Mouse (Mus musculus) neutrophil, adult 83 days (primary cell): ENCODE measurements around the gene 9430015G10Rik. TPM values are rescaled to one million over a fixed set of nuclear protein-coding genes. Genes with fewer than 3 reads are reported as not detected.

ENCODE experiments used
- total RNA-seq, 2 experiments: library from RNA; stranded (reverse); gene quantifications; one replicate each; pipeline ENCODE4 v1.2.4; 2023

9430015G10Rik gene
- 10 to 100 TPM; 16.1 to 18.7 TPM for total RNA-seq

GRCm38 (mm10) chr4:156109570-156110331 is at the start of gene 9430015G10Rik:
Gene 9430015G10Rik, plus strand, starts transcription at chr4:156109982.

DNA sequence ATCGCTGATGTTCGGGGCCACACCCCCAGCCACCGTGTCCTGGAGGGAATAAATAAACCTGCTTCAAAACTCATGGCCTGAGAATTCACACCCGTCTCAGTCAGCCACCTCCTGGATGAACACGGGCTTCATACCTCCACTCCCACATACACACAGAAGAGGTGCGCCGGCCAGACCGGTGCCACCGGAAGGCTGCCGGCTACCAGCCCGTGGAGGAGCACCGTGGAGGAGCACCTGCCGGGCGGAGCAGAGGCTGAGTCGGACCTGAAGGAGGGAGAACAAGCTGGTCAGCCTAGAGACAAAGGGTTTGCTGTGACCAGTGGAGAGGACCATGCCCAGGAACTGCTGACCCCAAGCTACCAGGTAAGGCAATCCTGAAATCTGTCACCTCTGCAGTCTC is 20.7 kb downstream of the 9430015G10Rik start, which contains the start of gene Rnf223:
TSS of gene Rnf223 (plus strand) at position 78 of the 400 bp plus-strand sequence.

Other genes starting within 250 kb of the 9430015G10Rik start
- gene Tas1r3, start 246.6 kb upstream of the 9430015G10Rik start, total RNA-seq, result 1 to 10 TPM; 2.5 to 2.7 TPM
- 10 to 100 TPM; 17.2 to 22.4 TPM for gene Cptp, start 240.5 kb upstream of the 9430015G10Rik start, total RNA-seq
- gene Ints11, start 240.4 kb upstream of the 9430015G10Rik start, total RNA-seq, result 10 to 100 TPM; 35.3 to 37.1 TPM
- gene Pusl1, start 218.2 kb upstream of the 9430015G10Rik start, total RNA-seq, result 10 to 100 TPM; 10.8 to 11.2 TPM
- gene Acap3, start 218.2 kb upstream of the 9430015G10Rik start, total RNA-seq, result 10 to 100 TPM; 59.6 to 69.9 TPM
- gene Ube2j2, start 166.2 kb upstream of the 9430015G10Rik start, total RNA-seq, result 10 to 100 TPM; 59.5 to 79.0 TPM
- 10 to 100 TPM; 30.9 to 60.7 TPM for gene C1qtnf12, start 147.7 kb upstream of the 9430015G10Rik start, total RNA-seq
- gene B3galt6, start 117.3 kb upstream of the 9430015G10Rik start, total RNA-seq, result 1 to 10 TPM; 2.5 TPM
- gene Sdf4, start 117.1 kb upstream of the 9430015G10Rik start, total RNA-seq, result 100 to 1,000 TPM; 107 to 110 TPM
- gene Tnfrsf4, start 96.1 kb upstream of the 9430015G10Rik start, total RNA-seq, result 1 to 10 TPM; 1.5 to 2.8 TPM
- gene Tnfrsf18, start 83.8 kb upstream of the 9430015G10Rik start, total RNA-seq, result 1 to 10 TPM; 3.2 to 4.0 TPM
- gene Ttll10, start 50.6 kb upstream of the 9430015G10Rik start, total RNA-seq, result not detected
- gene Rnf223, start 20.5 kb downstream of the 9430015G10Rik start, total RNA-seq, result under 1 TPM; 0.44 to 0.46 TPM
- gene Agrn, start 87.5 kb downstream of the 9430015G10Rik start, total RNA-seq, result 10 to 100 TPM; 13.1 to 18.7 TPM
- 10 to 100 TPM in 1 of 2 experiments, 1 to 10 TPM in 1; 6.9 to 14.9 TPM for gene Isg15, start 90.8 kb downstream of the 9430015G10Rik start, total RNA-seq
- gene AW011738, start 93.3 kb downstream of the 9430015G10Rik start, total RNA-seq, result 10 to 100 TPM in 1 of 2 experiments, 1 to 10 TPM in 1; 6.5 to 10.3 TPM
- under 1 TPM in 1 of 2 experiments, not detected in 1; 0.09 TPM for gene Perm1, start 105.9 kb downstream of the 9430015G10Rik start, total RNA-seq
- gene Plekhn1, start 124.9 kb downstream of the 9430015G10Rik start, total RNA-seq, result 10 to 100 TPM; 15.6 to 18.2 TPM
- gene Noc2l, start 126.0 kb downstream of the 9430015G10Rik start, total RNA-seq, result 10 to 100 TPM; 26.6 to 31.4 TPM
- 1 to 10 TPM; 4.4 to 5.3 TPM for gene Samd11, start 145.7 kb downstream of the 9430015G10Rik start, total RNA-seq
- not detected for gene Vmn2r-ps159, start 221.1 kb downstream of the 9430015G10Rik start, total RNA-seq